Mouse (Mus musculus): ENCODE measurements at regions not wholly inside any gene's neighbourhood (a gene's known extent, or its start where the extent isn't known, plus 50 kb on each side); places are given as distances from the start of the nearest gene placed in this dataset.

DNA sequence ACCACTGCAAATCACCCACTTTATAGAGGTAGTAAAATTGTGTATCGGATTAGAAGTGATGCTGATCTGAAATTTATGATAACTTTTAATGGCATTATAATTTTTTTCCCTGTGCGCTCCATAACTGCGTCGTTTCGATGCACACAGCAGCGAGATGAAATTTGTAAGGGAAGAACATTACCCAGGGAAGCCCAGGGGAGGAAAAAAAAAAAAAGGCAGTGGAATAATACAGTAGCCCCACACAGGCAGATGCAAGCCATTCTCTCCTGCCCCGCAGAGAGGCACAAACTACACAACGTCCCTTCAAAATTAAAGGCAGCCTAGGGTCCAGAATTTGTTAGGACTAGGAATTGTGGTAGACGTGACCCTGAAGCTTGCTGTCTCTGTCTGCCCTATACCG lies 234.2 kb downstream of the Il20rb start:
- DNase-seq (ENCODE audit: low read depth), result no peak

Measured in induced T-regulatory cell, adult 2 months (primary cell).